Mouse (Mus musculus) forebrain, embryonic 16.5 days (tissue): ENCODE measurements around the gene Cd80. TPM values are rescaled to one million over a fixed set of nuclear protein-coding genes. Genes with fewer than 3 reads are reported as not detected.

ENCODE experiments used
- ATAC-seq: fragments of 200-750 bp; cut with Nextera tagmentation; 2 replicates; pipeline ENCODE4 v1.8.0; 2017; ENCODE audit warnings: mild to moderate bottlenecking, moderate library complexity
- H3K27ac ChIP-seq: fragments of 300-500 bp; sonication (generic); 2 replicates; pipeline ENCODE4 v1.5.1; 2014; ENCODE audit warnings: low read length, control low read depth
- H3K27me3 ChIP-seq: fragments of 300-500 bp; sonication (generic); replicated peaks from 2 replicates; pipeline ENCODE4 v1.6.1; 2014; ENCODE audit warnings: low read length; ENCODE audit not compliant: control insufficient read depth, insufficient read depth
- H3K36me3 ChIP-seq: fragments of 300-500 bp; sonication (generic); 2 replicates; pipeline ENCODE4 v1.6.1; 2014; ENCODE audit not compliant: control insufficient read depth, insufficient read depth
- H3K4me1 ChIP-seq: fragments of 300-500 bp; sonication (generic); replicated peaks from 2 replicates; pipeline ENCODE4 v1.6.1; 2014; ENCODE audit warnings: low read length; ENCODE audit not compliant: control insufficient read depth, insufficient read depth
- H3K4me2 ChIP-seq: fragments of 300-500 bp; sonication (generic); 2 replicates; pipeline ENCODE4 v1.6.1; 2014; ENCODE audit warnings: mild to moderate bottlenecking, low read length, control low read depth
- H3K4me3 ChIP-seq: fragments of 300-500 bp; sonication (generic); replicated peaks from 2 replicates; pipeline ENCODE4 v1.5.1; 2014; ENCODE audit warnings: mild to moderate bottlenecking, low read length, control low read depth
- H3K9ac ChIP-seq: fragments of 300-500 bp; sonication (generic); replicated peaks from 2 replicates; pipeline ENCODE4 v1.6.1; 2014; ENCODE audit warnings: low read depth, low read length, control low read depth
- H3K9me3 ChIP-seq: fragments of 300-500 bp; sonication (generic); 2 replicates; pipeline ENCODE4 v1.6.1; 2016; ENCODE audit warnings: low read length; ENCODE audit not compliant: control insufficient read depth
- WGBS: fragments of 180-500 bp; shearing (Covaris S2); extraction: QIAGEN DNeasy Blood & Tissue Kit; methylation state at CpG from one replicate; pipeline ENCODE4 v1.1.7; 2014; 5-methylcytosine and 5-hydroxymethylcytosine counted together
- polyA plus RNA-seq: library from polyadenylated mRNA; unstranded; fragments of >200 nt; fragmentation: Nextera tagmentation; extraction: Ambion mirVana; gene quantifications from 2 replicates; pipeline ENCODE4 v1.2.1, GENCODE M21; 2015

The Cd80 gene
- polyA plus RNA-seq, 1 experiment from 2014 or later: 0.52 TPM

DNA sequence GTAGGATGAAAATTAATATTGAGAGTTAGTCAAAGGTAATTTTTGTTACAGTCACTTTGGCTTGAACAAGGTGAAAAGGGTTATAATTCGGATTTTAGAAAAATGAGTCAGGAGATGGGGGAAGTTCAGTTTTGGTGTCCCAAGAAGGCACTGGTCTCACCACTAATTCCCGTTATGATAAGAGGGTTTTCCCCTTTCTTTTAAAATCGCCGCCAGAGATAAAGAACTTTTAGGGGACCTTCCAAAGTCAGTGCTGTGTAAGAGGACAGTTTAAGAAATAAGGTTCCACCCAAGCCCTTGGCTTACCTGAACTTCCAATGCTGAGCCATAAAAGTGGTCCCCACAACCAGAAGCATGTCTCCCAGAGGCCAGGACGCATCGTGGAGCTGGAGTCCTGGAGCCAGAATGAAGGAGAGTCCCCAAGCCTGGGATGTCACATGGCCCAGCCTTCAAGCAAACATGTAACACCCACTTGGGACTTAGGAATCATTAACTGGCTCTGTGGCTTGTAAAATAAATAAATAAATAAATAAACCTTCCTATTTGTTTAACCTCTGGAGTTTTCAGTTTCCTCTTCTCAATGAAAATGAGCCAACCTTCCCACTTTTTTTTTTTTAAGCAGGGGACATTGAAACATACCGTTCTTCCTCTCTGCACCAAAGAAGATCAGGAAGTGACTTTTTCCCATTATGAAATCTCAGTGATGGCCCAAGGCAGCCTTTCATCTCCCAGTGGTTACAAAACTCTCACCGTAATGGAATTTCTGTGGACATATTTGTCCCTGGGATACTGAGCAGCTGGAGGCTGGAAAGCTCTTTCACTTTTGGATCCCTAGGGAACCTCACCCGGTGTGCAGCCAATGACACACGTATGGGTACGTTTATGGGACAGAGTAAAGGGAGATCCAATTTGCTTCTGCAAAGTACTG, 22.6 kb upstream of the Cd80 start, which contains the start of gene Pla1a:
Gene Pla1a, minus strand, starts transcription at position 648 of the 928 bp plus-strand sequence.
- H3K27me3 ChIP-seq: no peaks in the 10 kb centered on the region
- 88% methylated on average over 11 of the region's 11 CpGs for WGBS
- H3K27ac ChIP-seq: no peak within 1 kb of the TSS
- H3K36me3 ChIP-seq: no peaks in the 10 kb centered on the region
- no peak for ATAC-seq
- H3K4me3 ChIP-seq: no peak within 1 kb of the TSS
- H3K9me3 ChIP-seq: no peaks in the 10 kb centered on the region
- H3K4me1 ChIP-seq: no peaks in the 10 kb centered on the region
- no peak within 1 kb of the TSS for H3K4me2 ChIP-seq
- H3K9ac ChIP-seq: no peak within 1 kb of the TSS

- no peak for ATAC-seq
- Histone ChIP-seq H3K4me2 (no peak overlapping the region), H3K9ac (no peak overlapping the region), H3K36me3 (no peaks in the 10 kb centered on the region), H3K27ac (no peak overlapping the region), H3K4me1 (no peaks in the 10 kb centered on the region), H3K4me3 (no peak overlapping the region), H3K27me3 (no peaks in the 10 kb centered on the region), H3K9me3 (no peaks in the 10 kb centered on the region)
- WGBS: 94% methylated on average over 8 of the region's 8 CpGs
Observed at GRCm38 (mm10) chr16:38433514-38433913, 21.8 kb upstream of the Cd80 start.

DNA sequence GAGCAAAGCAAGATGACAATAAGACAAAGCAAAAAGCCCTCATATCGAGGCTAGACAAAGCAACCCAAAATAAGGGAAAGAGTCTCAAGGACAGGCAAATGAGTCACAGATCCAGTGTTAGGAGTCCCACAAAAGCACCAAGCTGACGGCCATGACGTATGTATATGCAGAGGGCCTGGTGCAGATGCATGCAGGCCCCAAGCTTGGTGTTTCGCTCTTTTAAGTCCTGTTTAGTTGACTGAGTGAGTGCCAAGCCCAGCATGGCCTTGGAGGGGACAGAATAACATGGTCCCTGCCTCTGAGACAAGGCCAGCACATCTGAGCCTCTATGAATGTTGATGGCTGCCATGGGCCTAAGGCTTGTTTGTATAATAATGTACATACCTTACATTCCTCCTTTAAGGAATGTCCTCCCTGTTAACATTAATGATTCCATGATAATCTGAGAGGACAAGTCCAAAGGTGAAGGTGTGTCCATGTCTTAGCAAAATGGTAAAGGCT, 21.0 kb upstream of the Cd80 start:
- Histone ChIP-seq H3K27ac (no peak overlapping the region), H3K9me3 (no peaks in the 10 kb centered on the region), H3K36me3 (no peaks in the 10 kb centered on the region), H3K4me3 (no peak overlapping the region), H3K9ac (no peak overlapping the region), H3K4me1 (no peaks in the 10 kb centered on the region), H3K27me3 (no peaks in the 10 kb centered on the region), H3K4me2 (no peak overlapping the region)
- WGBS: 77% methylated on average over 4 of the region's 4 CpGs
- ATAC-seq: no peak

DNA sequence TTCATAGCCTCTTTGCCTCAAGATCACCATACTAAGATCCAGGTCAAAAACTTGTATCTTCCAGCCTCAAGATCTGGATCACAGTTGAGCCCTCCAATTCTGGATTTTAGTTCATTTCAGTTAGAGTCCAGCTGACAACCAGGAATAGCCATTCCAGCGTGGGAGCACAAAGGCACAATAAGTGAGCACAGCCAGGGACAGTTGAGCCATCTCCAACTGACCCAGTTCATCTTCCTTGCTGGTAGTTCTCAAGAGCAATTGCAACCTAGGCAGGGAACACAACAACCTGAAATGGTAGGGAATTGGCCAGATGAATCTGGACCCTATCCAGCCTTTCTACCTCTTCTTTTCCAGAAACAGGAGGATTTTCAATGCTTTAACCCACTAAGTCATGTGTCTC, 16.2 kb upstream of the Cd80 start:
- WGBS: 70% methylated on average over 1 of the region's 1 CpGs
- Histone ChIP-seq H3K9me3 (no peaks in the 10 kb centered on the region), H3K4me3 (no peak overlapping the region), H3K36me3 (no peaks in the 10 kb centered on the region; the same call in none of the 2 replicates), H3K27ac (no peak overlapping the region), H3K27me3 (no peaks in the 10 kb centered on the region), H3K9ac (no peak overlapping the region), H3K4me2 (no peak overlapping the region), H3K4me1 (no peaks in the 10 kb centered on the region)
- no peak for ATAC-seq

DNA sequence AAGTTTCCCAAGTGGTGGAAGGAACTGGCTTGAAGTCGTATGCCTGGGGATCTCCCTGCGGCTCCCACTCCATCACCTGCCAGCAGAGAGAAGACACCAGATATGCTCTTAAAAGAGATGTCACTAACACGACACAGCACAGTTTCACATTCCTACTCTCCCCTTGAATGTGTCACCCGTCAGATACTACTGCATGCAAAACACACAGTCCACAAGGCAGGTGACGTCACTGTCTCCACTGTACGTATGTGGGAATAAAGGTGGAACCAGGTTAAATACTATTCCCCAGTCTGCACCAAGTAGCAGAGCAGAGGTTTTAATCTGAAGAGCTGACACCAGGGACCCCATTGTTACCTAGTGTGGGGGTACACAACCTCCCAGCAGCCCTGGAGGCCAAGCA, 15.0 kb upstream of the Cd80 start:
- Histone ChIP-seq H3K36me3 (peaks cover 8% of the 10 kb centered on the region), H3K9ac (no peak overlapping the region), H3K27me3 (no peaks in the 10 kb centered on the region), H3K4me2 (no peak overlapping the region), H3K4me3 (no peak overlapping the region), H3K27ac (no peak overlapping the region), H3K9me3 (no peaks in the 10 kb centered on the region), H3K4me1 (no peaks in the 10 kb centered on the region)
- WGBS: 83% methylated on average over 6 of the region's 6 CpGs
- no peak for ATAC-seq

GRCm38 (mm10) chr16:38441611-38442010, 13.8 kb upstream of the Cd80 start:
- Histone ChIP-seq H3K27me3 (no peaks in the 10 kb centered on the region), H3K4me1 (no peaks in the 10 kb centered on the region), H3K9ac (no peak overlapping the region), H3K36me3 (peaks cover 16% of the 10 kb centered on the region), H3K4me2 (no peak overlapping the region), H3K9me3 (no peaks in the 10 kb centered on the region), H3K4me3 (no peak overlapping the region), H3K27ac (no peak overlapping the region)
- WGBS: 94% methylated on average over 5 of the region's 5 CpGs
- ATAC-seq: no peak

DNA sequence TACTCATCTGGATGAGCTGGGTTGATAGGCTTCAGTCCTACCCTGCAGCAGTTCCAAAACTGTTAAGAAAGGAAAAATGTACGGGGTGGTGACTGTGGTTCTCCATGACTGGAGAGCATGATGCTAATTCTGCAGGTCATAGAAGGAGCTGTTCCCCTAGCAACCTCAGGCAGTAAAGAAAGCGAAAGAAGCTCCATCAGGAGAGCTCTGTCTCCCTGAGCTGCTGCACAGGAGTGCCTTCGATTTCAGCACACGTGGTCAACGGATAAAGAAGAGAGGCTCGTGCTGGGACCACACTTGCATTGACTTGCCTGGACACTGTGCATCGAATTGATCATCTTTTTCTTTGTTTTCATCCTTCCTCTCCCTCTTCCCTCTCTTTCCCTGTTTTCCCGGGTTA, 13.1 kb upstream of the Cd80 start:
- WGBS: 91% methylated on average over 8 of the region's 8 CpGs
- H3K27ac ChIP-seq: no peak overlapping the region
- H3K27me3 ChIP-seq: no peaks in the 10 kb centered on the region
- no peaks in the 10 kb centered on the region for H3K9me3 ChIP-seq
- H3K4me2 ChIP-seq: no peak overlapping the region
- no peak overlapping the region for H3K4me3 ChIP-seq
- H3K36me3 ChIP-seq: peaks cover 20% of the 10 kb centered on the region
- no peak for ATAC-seq
- no peak overlapping the region for H3K9ac ChIP-seq
- no peaks in the 10 kb centered on the region for H3K4me1 ChIP-seq

- Histone ChIP-seq H3K4me3 (no peak overlapping the region), H3K36me3 (peaks cover 20% of the 10 kb centered on the region), H3K9ac (no peak overlapping the region), H3K27ac (no peak overlapping the region), H3K9me3 (no peaks in the 10 kb centered on the region), H3K27me3 (no peaks in the 10 kb centered on the region), H3K4me2 (no peak overlapping the region), H3K4me1 (no peaks in the 10 kb centered on the region)
- no peak for ATAC-seq
- WGBS: 96% methylated on average over 7 of the region's 7 CpGs
Observed at GRCm38 (mm10) chr16:38443721-38444464, 11.5 kb upstream of the Cd80 start.

DNA sequence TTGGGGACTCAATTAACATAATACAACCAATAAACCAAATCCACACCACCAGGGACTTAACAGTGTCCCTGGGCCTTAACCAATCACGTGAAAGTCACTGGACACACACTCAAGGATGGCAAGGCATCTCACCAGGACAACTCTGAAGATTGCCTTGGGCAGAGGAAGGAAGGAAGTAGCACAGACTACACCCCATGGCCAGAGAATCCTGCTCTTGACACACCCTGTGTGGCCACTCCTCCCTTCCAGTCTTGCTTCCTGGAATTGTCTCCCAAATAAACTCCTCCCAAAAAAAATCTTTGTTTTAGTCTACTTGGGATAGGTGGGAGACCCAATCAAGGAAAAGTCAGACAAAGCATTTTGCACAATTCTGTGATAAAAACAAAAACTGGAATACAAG, 10.3 kb upstream of the Cd80 start:
- peaks cover 22% of the 10 kb centered on the region for H3K36me3 ChIP-seq
- no peak overlapping the region for H3K9ac ChIP-seq
- no peak for ATAC-seq
- no peak overlapping the region for H3K27ac ChIP-seq
- 93% methylated on average over 1 of the region's 1 CpGs for WGBS
- H3K4me3 ChIP-seq: no peak overlapping the region
- no peaks in the 10 kb centered on the region for H3K4me1 ChIP-seq
- no peaks in the 10 kb centered on the region for H3K27me3 ChIP-seq
- no peaks in the 10 kb centered on the region for H3K9me3 ChIP-seq
- no peak overlapping the region for H3K4me2 ChIP-seq
